Comparison of ENCODE assay signal across 11 mouse cellular contexts in genomic region chr4:137489996-137490395, GRCm38 (mm10). TPM values are rescaled to one million over a fixed set of nuclear protein-coding genes. Genes with fewer than 3 reads are reported as not detected.
DNase-seq lines count a peak whose midpoint lies in the region; ATAC-seq and TF ChIP-seq lines count a peak whose summit lies in the region.
"Had no signal": no experiment of that assay in that cellular context is flagged by ENCODE, and none has a peak within 500 bp of the region (broad histone marks: within the 10 kb centered on the region; RNA-seq: fewer than 3 reads in every experiment).

No protein-coding gene starts in this region.

- peak overlapping the region; percentile 92 for H3K27ac ChIP-seq in lung, embryonic 14.5 days (ENCODE audit: low read depth)
- H3K27ac ChIP-seq in intestine, postnatal 0 days (ENCODE audit: low read depth, low read length), result 0 out of 2 replicates have a peak overlapping the region, but pooled peaks have one; percentile 51
- H3K27ac ChIP-seq in liver, postnatal 0 days (ENCODE audit: low read depth), result peak overlapping the region; percentile 51; the same call in 1 of the 2 replicates

- no peaks in the 10 kb centered on the region for H3K36me3 ChIP-seq in lung, embryonic 14.5 days (ENCODE audit: insufficient read depth)
- H3K36me3 ChIP-seq in intestine, postnatal 0 days (ENCODE audit: control insufficient read depth, insufficient read depth), result no peaks in the 10 kb centered on the region
- H3K36me3 ChIP-seq in liver, postnatal 0 days (replicated peaks; ENCODE audit: insufficient read depth, low read length), result no peaks in the 10 kb centered on the region

- no peak for ATAC-seq in lung, embryonic 14.5 days (ENCODE audit: insufficient read depth)
- no peak for ATAC-seq in intestine, postnatal 0 days
- peak; percentile 23; the same call in 1 of the 2 replicates for ATAC-seq in liver, postnatal 0 days
- no peak for ATAC-seq in erythroid progenitor cell, adult 5-6 weeks (replicated peaks; ENCODE audit: low FRiP score, poor library complexity, severe bottlenecking)
- ATAC-seq: Patski had no signal

- DNase-seq in lung, embryonic 14.5 days, result no peak
- no peak for DNase-seq in lung, adult 2 months
- DNase-seq in gastrocnemius, postnatal 36 days, result peak; percentile 62 to 66
- DNase-seq in liver, postnatal 0 days, result no peak
- no peak for DNase-seq in embryo, embryonic 10.5 days (ENCODE audit: low spot score)
- DNase-seq in cerebellum, adult 18-20 months, result no peak

- 51% methylated on average over 8 of the region's 8 CpGs for WGBS in lung, embryonic 14.5 days
- WGBS in lung, adult 2 months, result 48% methylated on average over 8 of the region's 8 CpGs
- WGBS in intestine, postnatal 0 days, result 65% methylated on average over 8 of the region's 8 CpGs
- 29% methylated on average over 8 of the region's 8 CpGs for WGBS in liver, postnatal 0 days (ENCODE audit: insufficient replicate concordance)

- H3K4me2 ChIP-seq in lung, embryonic 14.5 days, result no peak overlapping the region
- no peak overlapping the region for H3K4me2 ChIP-seq in intestine, postnatal 0 days (replicated peaks; ENCODE audit: low read depth)
- H3K4me2 ChIP-seq in liver, postnatal 0 days (ENCODE audit: low read depth, low read length), result no peak overlapping the region

- TF ChIP-seq CTCF in lung, embryonic 14.5 days (IDR thresholded peaks at IDR 0.05; ENCODE audit: low read depth), result no peak
- no peak for TF ChIP-seq CTCF in lung, adult 2 months (IDR thresholded peaks at IDR 0.05; ENCODE audit: insufficient read depth, low read length)
- TF ChIP-seq CTCF in intestine, postnatal 0 days (IDR thresholded peaks at IDR 0.05; ENCODE audit: low read depth), result no peak
- TF ChIP-seq CTCF in liver, postnatal 0 days (IDR thresholded peaks at IDR 0.05; ENCODE audit: low read depth), result no peak

- no peak overlapping the region for H3K4me3 ChIP-seq in lung, embryonic 14.5 days (ENCODE audit: low read depth, low read length)
- no peak overlapping the region for H3K4me3 ChIP-seq in lung, adult 2 months (replicated peaks; ENCODE audit: extremely low read depth, low read depth, low read length)
- no peak overlapping the region for H3K4me3 ChIP-seq in intestine, postnatal 0 days (ENCODE audit: low read depth, low read length)
- H3K4me3 ChIP-seq in liver, postnatal 0 days (ENCODE audit: low read depth, low read length), result no peak overlapping the region

- intact Hi-C loops in gastrocnemius, postnatal 36 days (cut with DNase I), result loop anchor here (5.0 kb wide), 1 partner anchor 33 kb away; no protein-coding TSS in a partner anchor

- H3K4me1 ChIP-seq in lung, embryonic 14.5 days (ENCODE audit: insufficient read depth), result peaks cover 55% of the 10 kb centered on the region
- H3K4me1 ChIP-seq in lung, adult 2 months (ENCODE audit: control insufficient read depth, insufficient read depth, low read length), result peaks cover 6% of the 10 kb centered on the region
- H3K4me1 ChIP-seq in intestine, postnatal 0 days (replicated peaks; ENCODE audit: control insufficient read depth, insufficient read depth, low read length), result peaks cover 16% of the 10 kb centered on the region
- H3K4me1 ChIP-seq in liver, postnatal 0 days (ENCODE audit: insufficient read depth), result peaks cover 33% of the 10 kb centered on the region

- no peak for TF ChIP-seq POLR2A in lung, adult 2 months (IDR thresholded peaks at IDR 0.05; ENCODE audit: borderline replicate concordance, extremely low read depth, low read depth, low read length)

- no peaks in the 10 kb centered on the region for H3K9me3 ChIP-seq in lung, embryonic 14.5 days (ENCODE audit: low read depth, low read length)
- H3K9me3 ChIP-seq in intestine, postnatal 0 days (ENCODE audit: control insufficient read depth), result no peaks in the 10 kb centered on the region
- no peaks in the 10 kb centered on the region for H3K9me3 ChIP-seq in liver, postnatal 0 days (ENCODE audit: low read length)

- TF ChIP-seq EP300 in liver, postnatal 0 days (IDR thresholded peaks at IDR 0.05; ENCODE audit: low read depth), result no peak

- no peak overlapping the region for H3K9ac ChIP-seq in lung, embryonic 14.5 days
- H3K9ac ChIP-seq in intestine, postnatal 0 days (ENCODE audit: low read depth, low read length), result no peak overlapping the region
- no peak overlapping the region for H3K9ac ChIP-seq in liver, postnatal 0 days (replicated peaks)

- H3K27me3 ChIP-seq in lung, embryonic 14.5 days (ENCODE audit: insufficient read depth, low read length), result no peaks in the 10 kb centered on the region
- no peaks in the 10 kb centered on the region for H3K27me3 ChIP-seq in intestine, postnatal 0 days (replicated peaks; ENCODE audit: control insufficient read depth, insufficient read depth, low read length)
- H3K27me3 ChIP-seq in liver, postnatal 0 days (ENCODE audit: insufficient read depth, low read length), result no peaks in the 10 kb centered on the region
- H3K27me3 ChIP-seq: Patski had no signal

RNA-seq across cellular contexts. Expression of gene Hspg2, which starts 21.4 kb away (rescaled TPM):
- polyA plus RNA-seq in lung, embryonic 14.5 days (2014; fragmentation: Nextera tagmentation; extraction: Ambion mirVana), result 51.2 and 58.1 TPM in 2 replicates
- polyA plus RNA-seq in lung, adult 2 months (2012; rRNA removed), result 67.8 and 76.2 TPM in 2 replicates
- total RNA-seq in gastrocnemius, postnatal 36 days (2021), result 10 to 100 TPM; 84.4 to 94.7 TPM
- 16.3 and 16.4 TPM in 2 replicates for polyA plus RNA-seq in intestine, postnatal 0 days (2015; fragmentation: Nextera tagmentation; extraction: Ambion mirVana)
- 5.1 TPM in 2 replicates for polyA plus RNA-seq in liver, postnatal 0 days (2015; fragmentation: Nextera tagmentation; extraction: Ambion mirVana)
- total RNA-seq in erythroid progenitor cell, adult 5-6 weeks (2015; ENCODE audit: low replicate concordance), result not detected in 2 replicates
- 0.13 TPM in 1 of 2 replicates, not detected in the other for total RNA-seq in erythroid progenitor cell, adult 5-6 weeks (2017; ENCODE audit: low replicate concordance)

RNA-seq across cellular contexts. Expression of gene 1700013G24Rik, which starts 36.9 kb away (rescaled TPM):
- polyA plus RNA-seq in lung, embryonic 14.5 days (2014; fragmentation: Nextera tagmentation; extraction: Ambion mirVana), result not detected in 2 replicates
- polyA plus RNA-seq in lung, adult 2 months (2012; rRNA removed), result 0.15 TPM in 1 of 2 replicates, not detected in the other
- total RNA-seq in gastrocnemius, postnatal 36 days (2021), result not detected
- not detected in 2 replicates for polyA plus RNA-seq in intestine, postnatal 0 days (2015; fragmentation: Nextera tagmentation; extraction: Ambion mirVana)
- polyA plus RNA-seq in liver, postnatal 0 days (2015; fragmentation: Nextera tagmentation; extraction: Ambion mirVana), result not detected in 2 replicates
- total RNA-seq in erythroid progenitor cell, adult 5-6 weeks (2015; ENCODE audit: low replicate concordance), result not detected in 2 replicates
- not detected in 2 replicates for total RNA-seq in erythroid progenitor cell, adult 5-6 weeks (2017; ENCODE audit: low replicate concordance)
- polyA plus RNA-seq: cortical plate, adult 2 months; neural tube, embryonic 14.5 days; Patski had no signal

RNA-seq across cellular contexts. Expression of gene Cela3b, which starts 59.7 kb away (rescaled TPM):
- polyA plus RNA-seq in lung, embryonic 14.5 days (2014; fragmentation: Nextera tagmentation; extraction: Ambion mirVana), result not detected in 2 replicates
- polyA plus RNA-seq in lung, adult 2 months (2012; rRNA removed), result 0.57 and 12.5 TPM in 2 replicates
- not detected for total RNA-seq in gastrocnemius, postnatal 36 days (2021)
- polyA plus RNA-seq in intestine, postnatal 0 days (2015; fragmentation: Nextera tagmentation; extraction: Ambion mirVana), result 9.1 and 13.6 TPM in 2 replicates
- 0.42 and 6.5 TPM in 2 replicates for polyA plus RNA-seq in liver, postnatal 0 days (2015; fragmentation: Nextera tagmentation; extraction: Ambion mirVana)
- total RNA-seq in erythroid progenitor cell, adult 5-6 weeks (2015; ENCODE audit: low replicate concordance), result not detected in 2 replicates
- total RNA-seq in erythroid progenitor cell, adult 5-6 weeks (2017; ENCODE audit: low replicate concordance), result not detected in 2 replicates
- polyA plus RNA-seq: cortical plate, adult 2 months; neural tube, embryonic 14.5 days; Patski had no signal

Comparison
In these comparisons a context has a peak if more than half of its experiments do, and no peak if none do; other contexts are left out.
1. DNase-seq: peak in gastrocnemius, postnatal 36 days (2 of 2); none in lung, embryonic 14.5 days (single experiment), lung, adult 2 months (single experiment), liver, postnatal 0 days (single experiment), embryo, embryonic 10.5 days (single experiment) and cerebellum, adult 18-20 months (0 of 2).
2. Peak in every context shown above with its lines, with median percentiles within 50 percentile points of each other: H3K27ac ChIP-seq.